Mouse (Mus musculus): Measurements from ENCODE around the gene Tsc22d4. TPM values are rescaled to one million over a fixed set of nuclear protein-coding genes. Genes with fewer than 3 reads are reported as not detected.
"Not testable (repeated sequence)": the region's sequence is repeated elsewhere in the genome, so short reads cannot be mapped to it uniquely, and the experiment has no call there.

Tsc22d4 gene
- total RNA-seq (2015) (39.6 and 58.5 TPM in 2 replicates), total RNA-seq (2017) (92.1 and 96.5 TPM in 2 replicates)

GRCm38 (mm10) chr5:137745214-137746171 is at the start of gene Tsc22d4:
TSS of gene Tsc22d4 (plus strand) at chr5:137745730.
- ATAC-seq (replicated peaks; ENCODE audit: poor library complexity): peak; percentile 64

DNA sequence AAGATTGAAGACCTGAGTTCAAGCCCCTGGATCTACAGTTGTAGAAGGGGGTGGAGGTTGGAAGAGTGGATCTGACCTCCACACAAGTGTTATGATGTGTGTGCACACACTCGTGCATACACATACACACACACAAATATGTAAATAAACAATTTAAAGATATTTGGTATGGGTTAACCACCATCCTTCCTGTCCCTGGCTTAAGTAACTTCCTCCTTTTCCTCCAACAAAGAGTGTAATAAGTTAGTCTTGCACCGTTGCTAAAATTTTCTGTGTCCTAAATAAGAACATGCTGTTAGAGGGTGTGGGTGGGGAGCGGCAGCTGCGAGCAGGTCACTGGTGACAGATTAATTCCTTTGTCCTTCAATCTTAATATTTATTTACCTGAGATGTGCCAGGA is 49.6 kb upstream of the Tsc22d4 start:
- ATAC-seq (replicated peaks; ENCODE audit: poor library complexity): peak; percentile 48; the same call in 1 of the 2 replicates

- ATAC-seq (replicated peaks; ENCODE audit: poor library complexity): no peak
These were observed 46.5 kb upstream of the Tsc22d4 start for GRCm38 (mm10) chr5:137699080-137699479.

GRCm38 (mm10) chr5:137699850-137700249 is 45.7 kb upstream of the Tsc22d4 start:
- ATAC-seq (replicated peaks; ENCODE audit: poor library complexity): peak; percentile 84

DNA sequence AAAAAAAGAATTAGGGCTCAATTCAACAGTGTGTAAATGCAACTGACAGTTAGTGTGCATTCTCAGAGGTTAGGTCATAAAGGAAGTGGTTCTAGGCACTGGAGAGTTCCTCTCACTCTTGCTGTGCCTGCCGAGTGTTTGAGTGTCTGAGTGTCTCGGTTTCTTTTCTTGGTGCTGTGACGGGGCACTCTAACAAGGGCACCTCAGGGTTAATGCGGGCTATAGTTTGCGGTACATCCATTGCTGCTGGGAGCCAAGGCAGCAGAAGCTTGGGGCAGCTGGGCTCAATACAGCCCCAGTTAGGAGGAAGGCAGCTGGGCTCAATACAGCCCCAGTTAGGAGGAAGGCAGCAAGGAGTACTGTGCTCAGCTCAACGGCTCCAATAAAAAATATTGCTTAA is 40.3 kb upstream of the Tsc22d4 start:
- ATAC-seq (replicated peaks; ENCODE audit: poor library complexity): peak; percentile 64

GRCm38 (mm10) chr5:137706913-137707633 is 38.5 kb upstream of the Tsc22d4 start:
- peak; percentile 59 for ATAC-seq (replicated peaks; ENCODE audit: poor library complexity)

DNA sequence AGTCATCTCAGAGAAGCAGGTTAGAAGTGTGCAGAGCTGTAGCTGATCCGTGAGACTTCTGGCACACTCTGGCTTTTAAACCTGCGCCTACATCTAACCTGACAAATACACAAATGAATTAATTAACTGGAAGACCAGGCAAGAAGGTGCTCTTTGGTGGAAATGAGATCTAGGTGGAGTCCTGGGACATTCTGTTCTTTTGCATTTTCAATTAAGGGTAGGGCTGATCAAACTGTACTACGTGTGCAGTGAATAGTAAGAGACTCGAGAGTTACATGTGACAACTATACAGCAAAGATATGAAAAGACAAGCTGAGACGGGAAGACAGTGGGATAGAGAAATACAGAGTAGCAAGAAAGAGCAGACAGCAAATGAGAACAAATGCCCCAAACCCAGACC is 32.1 kb upstream of the Tsc22d4 start:
- ATAC-seq (replicated peaks; ENCODE audit: poor library complexity): no peak

DNA sequence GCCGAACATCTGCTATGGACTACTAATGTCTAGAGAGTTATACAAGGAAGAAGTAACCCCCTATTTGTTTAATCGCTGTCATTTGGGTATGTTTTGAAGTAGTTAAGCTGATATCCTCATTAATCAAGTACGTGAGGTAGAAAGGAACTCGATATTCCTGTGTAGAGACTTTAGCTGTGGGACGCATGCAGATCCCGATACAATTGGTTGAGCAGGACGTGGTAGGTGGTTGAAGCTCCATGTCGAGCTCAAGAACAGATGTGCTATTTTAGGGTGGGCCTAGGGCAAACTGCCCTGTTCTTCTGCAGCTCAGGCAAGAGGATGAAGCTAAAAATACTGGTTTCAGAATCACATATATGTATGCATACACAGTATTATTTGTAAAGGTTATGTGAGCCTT is 29.8 kb upstream of the Tsc22d4 start:
- no peak for ATAC-seq (replicated peaks; ENCODE audit: poor library complexity)

GRCm38 (mm10) chr5:137718020-137718790 is 27.3 kb upstream of the Tsc22d4 start:
- ATAC-seq (replicated peaks; ENCODE audit: poor library complexity): peak; percentile 50; the same call in 1 of the 2 replicates

DNA sequence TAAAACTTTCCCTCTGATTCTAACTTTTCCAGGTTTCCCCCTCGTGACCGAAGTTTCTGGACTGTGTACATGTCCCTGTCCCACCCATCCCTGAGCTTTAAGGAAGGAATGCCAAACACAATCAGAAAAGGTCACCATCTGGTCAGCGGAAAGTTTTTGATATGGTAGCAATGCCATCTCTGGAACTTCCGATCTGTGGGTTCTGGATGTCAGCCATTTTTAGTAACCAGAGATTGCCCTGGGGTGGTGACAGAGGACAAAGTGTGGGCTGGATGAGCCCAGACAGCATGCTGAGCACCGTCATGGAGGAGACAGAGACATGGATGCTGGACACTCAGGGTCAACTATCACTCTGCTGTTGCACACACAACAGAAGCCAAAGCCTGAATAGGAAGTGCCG is 26.4 kb upstream of the Tsc22d4 start:
- peak; percentile 43 for ATAC-seq (replicated peaks; ENCODE audit: poor library complexity)

- ATAC-seq (replicated peaks; ENCODE audit: poor library complexity): not testable (repeated sequence)
These were observed 24.9 kb upstream of the Tsc22d4 start for GRCm38 (mm10) chr5:137720558-137721164.

- peak; percentile 58; the same call in 1 of the 2 replicates for ATAC-seq (replicated peaks; ENCODE audit: poor library complexity)
These were observed 21.7 kb upstream of the Tsc22d4 start for GRCm38 (mm10) chr5:137723840-137724239.

DNA sequence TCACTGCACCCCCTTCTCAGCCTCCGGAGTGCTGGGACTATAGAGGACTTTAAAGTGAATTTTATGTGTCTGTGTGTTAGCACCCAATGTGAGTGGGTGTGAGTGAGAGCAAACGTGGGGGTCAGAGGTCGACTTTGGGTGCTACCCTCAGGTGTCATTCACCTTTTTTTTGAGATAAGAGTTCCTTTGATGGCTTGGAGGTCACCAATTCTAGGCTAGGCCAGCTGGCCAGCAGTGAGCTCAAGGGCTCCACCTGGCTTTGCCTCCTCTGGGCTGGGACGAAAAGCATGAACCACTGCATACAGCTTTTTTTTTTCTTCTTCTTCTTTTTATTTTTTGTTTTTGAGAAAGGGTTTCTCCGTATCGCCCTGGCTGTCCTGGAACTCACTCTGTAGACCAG is 18.8 kb upstream of the Tsc22d4 start:
- no peak for ATAC-seq (replicated peaks; ENCODE audit: poor library complexity)

DNA sequence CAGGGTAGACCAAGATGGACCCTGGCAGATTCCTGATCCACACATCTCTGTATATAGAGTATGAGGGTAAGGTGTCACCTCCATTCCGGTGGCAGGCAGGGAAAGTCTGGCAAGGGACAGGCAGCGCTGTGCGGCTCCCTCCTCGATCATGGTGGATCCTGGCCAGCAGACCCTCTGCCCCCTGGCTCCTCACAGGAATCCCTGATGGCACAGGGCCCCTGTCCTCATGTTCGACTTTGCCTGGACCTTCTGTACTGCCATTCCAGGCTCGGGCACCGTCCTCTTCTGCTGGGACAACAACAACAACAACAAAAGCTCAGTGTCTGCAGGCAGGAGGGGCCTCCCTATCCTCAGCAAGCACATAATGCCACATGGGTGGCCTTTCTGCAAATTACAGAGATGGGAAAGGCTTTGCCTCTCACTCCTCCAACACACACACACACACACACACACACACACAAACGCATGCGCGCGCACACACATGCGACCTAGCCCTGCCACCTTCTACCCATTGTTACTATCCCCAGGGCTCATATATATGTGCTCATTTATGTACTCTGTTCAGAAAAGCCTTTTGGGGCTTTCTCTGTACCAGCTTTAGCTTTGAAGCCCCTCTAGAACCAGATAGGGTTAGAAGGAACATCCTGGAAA is 11.8 kb upstream of the Tsc22d4 start:
- no peak for ATAC-seq (replicated peaks; ENCODE audit: poor library complexity)

GRCm38 (mm10) chr5:137734289-137735061 is 11.1 kb upstream of the Tsc22d4 start:
- 0 out of 2 replicates have a peak, but pooled peaks have one; percentile 21 for ATAC-seq (replicated peaks; ENCODE audit: poor library complexity)

DNA sequence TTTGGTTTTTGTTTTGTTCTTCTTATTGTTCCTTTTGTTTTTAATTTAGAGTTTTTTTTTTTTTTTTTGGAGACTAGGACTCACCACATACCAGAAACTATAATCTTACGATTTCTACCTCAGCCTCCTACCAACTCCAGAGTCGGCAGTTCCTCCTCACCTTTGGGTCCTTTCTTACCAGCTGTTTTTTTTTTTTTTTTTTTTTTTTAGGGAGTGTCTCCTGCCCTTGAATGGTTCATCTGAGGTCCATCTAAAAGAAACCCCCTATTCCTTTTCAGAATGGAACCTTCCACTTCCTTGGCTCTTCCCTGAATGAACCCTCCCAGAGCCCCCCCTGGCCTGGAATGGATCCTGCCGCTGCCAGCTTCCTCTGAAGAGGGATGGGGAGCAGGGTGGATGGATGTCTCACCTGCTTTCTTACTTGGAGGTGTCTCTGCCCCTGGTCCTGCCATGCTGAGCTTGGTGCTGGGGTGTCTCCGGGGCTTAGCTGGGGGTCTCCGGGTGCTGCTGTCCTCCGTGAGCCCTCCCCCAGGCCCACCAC is 8.1 kb upstream of the Tsc22d4 start:
- no peak for ATAC-seq (replicated peaks; ENCODE audit: poor library complexity)

DNA sequence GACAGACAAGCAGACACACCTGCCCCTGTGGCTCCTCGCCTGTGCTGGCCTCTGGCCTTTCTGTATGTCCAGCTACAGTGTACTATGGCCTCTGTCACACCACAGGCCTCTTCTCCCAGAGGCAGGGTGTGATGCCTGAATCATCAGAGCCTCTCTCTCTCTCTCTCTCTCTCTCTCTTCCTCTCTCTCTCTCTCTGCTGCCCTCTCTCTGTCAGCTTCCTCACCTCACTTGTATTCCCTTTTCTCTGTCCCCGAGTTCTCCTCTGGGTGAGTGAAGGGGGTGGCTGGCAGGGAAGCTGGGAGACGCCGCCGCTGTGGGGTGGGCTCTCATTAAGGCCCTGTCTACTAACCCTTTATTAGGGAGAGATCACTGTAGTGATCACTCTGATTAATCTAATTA is 7.0 kb upstream of the Tsc22d4 start:
- ATAC-seq (replicated peaks; ENCODE audit: poor library complexity): peak; percentile 27; the same call in 1 of the 2 replicates

DNA sequence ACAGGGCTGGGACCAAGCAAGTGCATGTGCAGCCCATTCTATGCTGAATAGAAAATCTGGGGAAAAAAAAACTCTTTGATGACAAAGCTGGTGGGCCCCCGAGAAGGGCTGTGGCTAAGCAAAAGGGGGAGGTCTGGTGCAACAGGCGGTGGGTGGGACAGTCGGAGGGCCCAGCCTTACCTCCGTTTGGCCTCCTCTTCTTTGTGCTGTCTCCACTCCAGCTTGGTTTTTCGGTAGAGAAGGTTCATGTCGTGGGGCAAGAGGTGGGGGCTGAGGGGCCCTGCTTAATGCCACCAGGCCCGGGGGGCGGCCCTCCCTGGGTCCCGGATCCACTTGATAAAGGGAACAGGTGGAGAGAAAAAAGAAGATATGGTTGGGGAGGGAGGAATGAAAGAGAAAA is 6.1 kb upstream of the Tsc22d4 start:
- ATAC-seq (replicated peaks; ENCODE audit: poor library complexity): no peak

DNA sequence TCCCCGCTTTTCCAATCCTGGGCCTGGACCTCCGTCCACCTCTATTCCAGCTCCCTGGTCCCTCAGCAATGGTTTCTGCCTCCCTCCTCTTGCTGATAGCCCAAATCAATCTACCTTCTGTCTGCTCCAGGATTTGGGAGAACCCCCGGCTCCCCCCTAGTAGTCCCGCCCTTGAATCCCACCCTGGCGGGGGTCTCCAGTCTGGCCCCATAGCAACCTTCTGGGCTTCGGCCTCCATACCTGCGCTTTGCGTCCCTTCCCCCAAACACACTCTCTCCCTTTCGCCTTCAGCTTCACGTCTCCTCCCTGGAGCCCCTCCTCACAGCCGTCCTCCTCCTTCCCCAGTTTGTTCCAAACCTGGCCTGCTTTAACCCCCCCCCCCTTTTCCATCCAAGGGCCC is 5.0 kb upstream of the Tsc22d4 start:
- no peak for ATAC-seq (replicated peaks; ENCODE audit: poor library complexity)

Data from megakaryocyte progenitor cell, adult 5-6 weeks (primary cell).